Mouse (Mus musculus) intestine, embryonic 15.5 days (tissue): ENCODE results near the gene Tbc1d2b. TPM values are rescaled to one million over a fixed set of nuclear protein-coding genes. Genes with fewer than 3 reads are reported as not detected.

Experiments used
- ATAC-seq: fragments of 200-750 bp; cut with Nextera tagmentation; 2 replicates; pipeline ENCODE4 v1.8.0; 2017; ENCODE audit warnings: moderate TSS enrichment, moderate library complexity
- H3K27ac ChIP-seq: fragments of 300-500 bp; sonication (generic); 2 replicates; pipeline ENCODE4 v1.5.1; 2015; ENCODE audit warnings: mild to moderate bottlenecking, inconsistent platforms
- H3K27me3 ChIP-seq: fragments of 300-500 bp; sonication (generic); replicated peaks from 2 replicates; pipeline ENCODE4 v1.6.1; 2015; ENCODE audit warnings: inconsistent platforms
- H3K36me3 ChIP-seq: fragments of 300-500 bp; sonication (generic); 2 replicates; pipeline ENCODE4 v1.6.1; 2015; ENCODE audit warnings: inconsistent platforms
- H3K4me1 ChIP-seq: fragments of 300-500 bp; sonication (generic); replicated peaks from 2 replicates; pipeline ENCODE4 v1.6.1; 2015; ENCODE audit warnings: inconsistent platforms
- H3K4me2 ChIP-seq: fragments of 300-500 bp; sonication (generic); replicated peaks from 2 replicates; pipeline ENCODE4 v1.6.1; 2015; ENCODE audit warnings: mild to moderate bottlenecking, inconsistent platforms
- H3K4me3 ChIP-seq: fragments of 300-500 bp; sonication (generic); replicated peaks from 2 replicates; pipeline ENCODE4 v1.5.1; 2015; ENCODE audit warnings: inconsistent platforms
- H3K9ac ChIP-seq: fragments of 300-500 bp; sonication (generic); 2 replicates; pipeline ENCODE4 v1.6.1; 2015; ENCODE audit warnings: inconsistent platforms
- H3K9me3 ChIP-seq: fragments of 300-500 bp; sonication (generic); 2 replicates; pipeline ENCODE4 v1.6.1; 2016; ENCODE audit warnings: inconsistent platforms
- WGBS: fragments of 180-500 bp; shearing (Covaris S2); methylation state at CpG from one replicate; pipeline ENCODE4 v1.1.7; 2015; 5-methylcytosine and 5-hydroxymethylcytosine counted together
- polyA plus RNA-seq: library from polyadenylated mRNA; unstranded; fragments of >200 nt; fragmentation: Nextera tagmentation; extraction: Ambion mirVana; gene quantifications from 2 replicates; pipeline ENCODE4 v1.2.1, GENCODE M21; 2015

Tbc1d2b gene
- polyA plus RNA-seq, 1 experiment from 2014 or later = 14.9 TPM

DNA sequence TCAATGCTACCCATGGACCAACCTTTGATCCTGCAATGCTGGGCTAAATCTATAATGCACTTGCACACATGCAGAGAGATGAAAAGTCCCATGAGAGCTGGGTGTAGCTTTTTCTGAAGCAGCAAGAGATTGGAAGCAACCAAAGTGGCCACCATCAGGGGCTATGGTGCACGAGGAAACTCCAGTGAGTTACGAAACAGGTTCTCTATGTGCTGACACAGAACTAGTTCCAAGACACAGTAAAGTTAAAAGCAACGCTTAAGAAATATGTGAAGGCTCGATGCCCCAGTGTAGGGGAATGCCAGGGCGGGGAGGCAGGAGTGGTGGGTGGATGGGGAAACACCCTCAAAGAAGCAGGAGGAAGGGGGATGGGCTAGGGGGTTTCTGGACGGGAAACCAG is 61.9 kb downstream of the Tbc1d2b start:
- Histone ChIP-seq H3K9ac (no peak overlapping the region), H3K4me1 (no peaks in the 10 kb centered on the region), H3K36me3 (peaks cover 15% of the 10 kb centered on the region; the same call in 1 of the 2 replicates), H3K27me3 (no peaks in the 10 kb centered on the region), H3K9me3 (no peaks in the 10 kb centered on the region), H3K4me3 (no peak overlapping the region), H3K4me2 (no peak overlapping the region), H3K27ac (no peak overlapping the region)
- 80% methylated on average over 6 of the region's 6 CpGs for WGBS
- ATAC-seq = no peak

DNA sequence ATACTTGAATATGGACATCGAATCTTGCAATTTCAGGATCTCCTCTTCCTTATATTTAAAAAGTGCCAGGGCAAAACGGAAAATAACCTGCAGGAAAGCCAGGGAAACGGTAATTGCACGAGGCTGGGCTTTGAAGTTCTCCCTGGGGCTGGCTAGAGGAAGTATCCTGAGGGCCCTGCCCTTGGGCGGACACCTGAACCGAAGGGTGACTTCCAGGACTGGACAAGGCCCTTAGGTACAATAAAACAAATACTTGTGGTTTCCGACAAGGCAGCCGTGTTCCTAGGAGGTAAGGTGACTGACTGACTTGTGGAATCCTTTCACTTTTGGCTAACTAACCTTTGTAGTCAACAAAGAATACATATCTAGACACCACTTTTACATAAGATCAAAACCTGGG is 62.8 kb downstream of the Tbc1d2b start:
- no peak overlapping the region for H3K9ac ChIP-seq
- H3K36me3 ChIP-seq = peaks cover 14% of the 10 kb centered on the region; the same call in 1 of the 2 replicates

DNA sequence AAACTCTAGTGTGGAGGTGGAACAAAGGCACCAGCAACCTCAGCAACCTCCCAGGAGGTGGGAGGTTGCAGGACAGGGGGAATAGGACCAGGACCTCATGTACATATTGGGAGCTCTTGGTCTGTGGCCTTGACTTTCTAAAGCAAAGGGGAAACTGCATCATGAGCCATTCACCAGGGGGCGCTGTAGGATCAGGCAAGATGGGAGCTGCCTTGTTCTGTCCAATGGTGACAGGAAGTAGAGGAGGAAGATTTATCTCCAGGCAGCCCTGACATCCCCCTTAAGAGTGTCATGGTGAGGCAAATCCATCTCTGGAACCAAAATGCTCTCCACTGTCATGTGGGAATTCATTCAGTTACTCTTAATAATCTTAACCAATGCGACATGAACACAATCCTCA is 64.1 kb downstream of the Tbc1d2b start:
- WGBS = 56% methylated on average over 2 of the region's 2 CpGs
- no peak for ATAC-seq
- H3K27ac ChIP-seq = no peak overlapping the region
- no peak overlapping the region for H3K4me3 ChIP-seq
- no peak overlapping the region for H3K4me2 ChIP-seq
- no peaks in the 10 kb centered on the region for H3K9me3 ChIP-seq
- peaks cover 14% of the 10 kb centered on the region; the same call in 1 of the 2 replicates for H3K36me3 ChIP-seq
- H3K27me3 ChIP-seq = no peaks in the 10 kb centered on the region
- no peaks in the 10 kb centered on the region for H3K4me1 ChIP-seq
- H3K9ac ChIP-seq = no peak overlapping the region

More for the DNA sequence above, 62.8 kb downstream of the Tbc1d2b start:
- Histone ChIP-seq H3K9me3 (no peaks in the 10 kb centered on the region), H3K4me2 (no peak overlapping the region), H3K4me1 (no peaks in the 10 kb centered on the region), H3K27me3 (no peaks in the 10 kb centered on the region), H3K27ac (no peak overlapping the region), H3K4me3 (no peak overlapping the region)
- 79% methylated on average over 8 of the region's 8 CpGs for WGBS
- no peak for ATAC-seq

DNA sequence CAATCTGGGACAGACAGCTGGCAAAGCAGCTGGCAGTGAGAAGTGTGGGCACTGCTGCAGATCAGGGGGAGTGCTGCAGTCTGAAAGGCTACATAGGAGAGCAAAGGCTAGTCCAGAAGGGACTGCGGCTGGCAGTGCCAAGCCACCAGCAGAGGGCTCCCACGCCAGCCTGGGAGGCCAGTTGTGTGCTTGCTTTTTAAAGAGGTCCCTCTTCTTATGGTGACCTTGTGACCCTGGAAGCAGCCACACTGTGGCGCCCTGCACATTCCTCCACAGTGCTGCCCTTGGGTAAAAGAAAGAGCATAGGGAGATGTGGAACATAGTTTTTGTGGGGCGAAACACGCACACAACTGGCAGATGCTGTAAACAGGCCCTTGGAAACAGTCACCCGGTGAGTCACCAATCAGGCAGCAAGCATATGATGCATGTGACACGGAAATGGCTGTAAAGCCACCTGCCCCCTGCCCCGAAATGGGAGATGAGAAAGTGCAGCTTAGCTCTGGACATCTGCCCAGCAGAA is 66.1 kb downstream of the Tbc1d2b start:
- 69% methylated on average over 8 of the region's 8 CpGs for WGBS
- H3K9ac ChIP-seq = no peak overlapping the region
- no peak overlapping the region for H3K4me2 ChIP-seq
- H3K4me1 ChIP-seq = no peaks in the 10 kb centered on the region
- no peaks in the 10 kb centered on the region for H3K27me3 ChIP-seq
- H3K36me3 ChIP-seq = peaks cover 12% of the 10 kb centered on the region; the same call in 1 of the 2 replicates
- no peak overlapping the region for H3K27ac ChIP-seq
- H3K4me3 ChIP-seq = no peak overlapping the region
- H3K9me3 ChIP-seq = no peaks in the 10 kb centered on the region
- ATAC-seq = no peak

DNA sequence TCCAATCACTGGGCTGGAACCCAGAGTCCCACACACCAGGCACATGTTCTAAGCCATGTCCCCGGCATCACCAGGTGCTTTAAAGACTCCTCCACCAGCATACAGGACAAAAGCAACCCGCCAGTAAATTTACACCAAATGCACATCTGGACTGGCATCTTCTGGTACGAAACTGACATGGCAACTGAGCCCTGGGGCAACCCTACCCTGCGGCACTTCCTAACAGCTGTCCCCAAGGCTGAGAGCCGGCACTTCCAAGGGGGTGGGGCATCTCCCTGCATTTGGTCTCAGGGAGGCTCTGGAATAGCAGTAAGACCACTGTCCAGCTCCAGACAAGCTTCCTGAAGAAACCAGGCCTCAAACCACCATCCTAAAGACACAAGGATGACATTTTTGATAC is 67.4 kb downstream of the Tbc1d2b start:
- H3K4me1 ChIP-seq = peaks cover 9% of the 10 kb centered on the region; the same call in 1 of the 2 replicates
- peaks cover 12% of the 10 kb centered on the region; the same call in 1 of the 2 replicates for H3K36me3 ChIP-seq
- no peaks in the 10 kb centered on the region for H3K9me3 ChIP-seq
- H3K4me3 ChIP-seq = no peak overlapping the region
- H3K27me3 ChIP-seq = no peaks in the 10 kb centered on the region
- H3K4me2 ChIP-seq = no peak overlapping the region
- H3K9ac ChIP-seq = no peak overlapping the region
- WGBS = 83% methylated on average over 5 of the region's 5 CpGs
- no peak for ATAC-seq
- no peak overlapping the region for H3K27ac ChIP-seq

DNA sequence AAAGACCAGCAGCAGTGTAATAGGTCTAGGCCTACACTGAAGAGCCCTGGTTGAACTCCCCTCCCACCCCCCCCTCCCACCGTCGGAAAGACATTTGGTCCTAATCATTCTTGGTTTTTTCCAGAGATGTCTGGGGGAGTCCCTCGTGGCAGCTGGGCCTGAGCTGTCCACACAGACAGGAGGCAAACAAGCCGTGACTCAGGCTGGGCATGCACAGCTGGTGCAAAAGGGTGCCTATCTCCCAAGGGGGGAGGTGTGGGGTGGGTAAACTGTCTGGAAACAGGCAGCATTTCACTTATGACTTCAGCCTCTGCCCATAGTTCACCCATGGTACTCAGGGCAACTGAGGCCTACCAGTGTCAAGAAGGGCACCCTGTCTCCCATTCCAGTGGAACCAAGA is 69.1 kb downstream of the Tbc1d2b start:
- peaks cover 12% of the 10 kb centered on the region; the same call in 1 of the 2 replicates for H3K36me3 ChIP-seq

DNA sequence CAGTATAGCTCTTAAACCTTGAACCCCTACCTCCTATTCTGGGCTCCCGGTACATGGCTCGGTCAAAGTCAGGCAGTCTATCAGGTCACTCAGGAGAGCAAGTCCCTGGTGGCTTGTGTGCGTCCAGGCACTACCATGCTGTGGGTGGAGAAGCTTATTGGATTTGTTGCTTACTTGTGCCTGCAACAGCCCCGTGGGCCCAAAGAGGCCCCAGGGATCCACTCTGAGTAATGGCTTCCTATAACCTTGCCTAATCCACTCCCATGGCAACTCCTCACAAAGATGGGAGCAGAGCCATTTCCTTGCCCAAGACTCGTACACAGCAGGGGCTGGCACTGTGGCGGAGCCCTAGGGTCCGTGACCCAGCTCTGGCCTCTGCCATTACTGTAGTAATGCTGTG is 69.5 kb downstream of the Tbc1d2b start:
- no peaks in the 10 kb centered on the region for H3K27me3 ChIP-seq
- no peak overlapping the region for H3K9ac ChIP-seq
- no peak overlapping the region for H3K4me3 ChIP-seq
- ATAC-seq = no peak
- H3K4me1 ChIP-seq = peaks cover 11% of the 10 kb centered on the region; the same call in 1 of the 2 replicates
- no peak overlapping the region for H3K27ac ChIP-seq
- H3K36me3 ChIP-seq = peaks cover 12% of the 10 kb centered on the region; the same call in 1 of the 2 replicates
- H3K4me2 ChIP-seq = no peak overlapping the region
- no peaks in the 10 kb centered on the region for H3K9me3 ChIP-seq
- 89% methylated on average over 7 of the region's 7 CpGs for WGBS

More for the DNA sequence above, 69.1 kb downstream of the Tbc1d2b start:
- Histone ChIP-seq H3K27me3 (no peaks in the 10 kb centered on the region), H3K9ac (no peak overlapping the region), H3K27ac (no peak overlapping the region), H3K4me3 (no peak overlapping the region), H3K4me2 (no peak overlapping the region), H3K9me3 (no peaks in the 10 kb centered on the region), H3K4me1 (peaks cover 11% of the 10 kb centered on the region; the same call in 1 of the 2 replicates)
- 34% methylated on average over 4 of the region's 4 CpGs for WGBS
- ATAC-seq = no peak

DNA sequence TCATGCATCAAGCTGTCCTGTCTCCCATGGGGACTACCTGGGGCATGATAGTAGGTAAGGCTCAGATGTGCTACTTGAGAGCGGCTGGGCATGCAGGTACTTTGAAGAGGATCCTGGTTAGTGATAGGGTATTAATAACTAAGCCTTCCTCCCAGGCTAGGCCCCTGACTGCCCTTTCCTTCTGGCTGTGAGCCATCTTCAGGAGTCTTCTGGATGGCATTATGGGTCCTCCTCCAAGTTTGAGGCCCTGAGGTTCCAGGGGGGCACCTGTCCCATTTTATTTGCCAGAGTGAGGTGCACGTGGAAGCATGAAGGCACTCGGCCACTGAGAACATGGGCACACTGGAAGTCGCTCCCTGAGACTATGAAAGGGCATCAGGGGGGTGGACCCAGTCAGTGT is 70.1 kb downstream of the Tbc1d2b start:
- no peak for ATAC-seq
- 93% methylated on average over 4 of the region's 4 CpGs for WGBS
- H3K4me1 ChIP-seq = peaks cover 11% of the 10 kb centered on the region; the same call in 1 of the 2 replicates

DNA sequence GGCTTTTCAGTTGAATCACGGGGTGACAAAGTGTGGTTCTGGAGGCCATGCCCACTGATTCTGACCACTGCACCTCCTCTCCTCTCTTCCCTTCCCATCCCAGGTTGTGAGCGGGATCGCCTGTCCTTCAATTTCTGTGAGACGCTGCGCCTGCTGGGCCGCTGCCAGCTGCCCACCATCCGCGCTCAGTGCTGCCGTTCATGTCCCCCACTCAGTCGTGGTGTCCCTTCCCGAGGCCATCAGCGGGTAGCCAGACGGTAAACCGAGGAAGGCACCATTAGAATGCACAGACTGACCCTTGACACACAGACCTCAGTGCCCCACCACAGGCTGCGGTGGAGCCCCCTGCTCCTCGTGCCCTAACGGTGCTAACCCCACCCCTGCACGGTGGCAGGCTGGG is 71.0 kb downstream of the Tbc1d2b start:
- H3K27ac ChIP-seq = no peak overlapping the region
- WGBS = 92% methylated on average over 18 of the region's 18 CpGs
- no peak overlapping the region for H3K9ac ChIP-seq
- H3K4me3 ChIP-seq = no peak overlapping the region
- H3K36me3 ChIP-seq = 0 out of 2 replicates have a peak, but pooled peaks cover 6% of the 10 kb centered on the region
- ATAC-seq = no peak
- no peaks in the 10 kb centered on the region for H3K9me3 ChIP-seq
- H3K4me2 ChIP-seq = no peak overlapping the region
- peaks cover 11% of the 10 kb centered on the region; the same call in 1 of the 2 replicates for H3K4me1 ChIP-seq
- H3K27me3 ChIP-seq = no peaks in the 10 kb centered on the region

More for the DNA sequence above, 70.1 kb downstream of the Tbc1d2b start:
- Histone ChIP-seq H3K27me3 (no peaks in the 10 kb centered on the region), H3K27ac (no peak overlapping the region), H3K4me3 (no peak overlapping the region), H3K9me3 (no peaks in the 10 kb centered on the region), H3K36me3 (peaks cover 12% of the 10 kb centered on the region; the same call in 1 of the 2 replicates), H3K9ac (no peak overlapping the region), H3K4me2 (no peak overlapping the region)

DNA sequence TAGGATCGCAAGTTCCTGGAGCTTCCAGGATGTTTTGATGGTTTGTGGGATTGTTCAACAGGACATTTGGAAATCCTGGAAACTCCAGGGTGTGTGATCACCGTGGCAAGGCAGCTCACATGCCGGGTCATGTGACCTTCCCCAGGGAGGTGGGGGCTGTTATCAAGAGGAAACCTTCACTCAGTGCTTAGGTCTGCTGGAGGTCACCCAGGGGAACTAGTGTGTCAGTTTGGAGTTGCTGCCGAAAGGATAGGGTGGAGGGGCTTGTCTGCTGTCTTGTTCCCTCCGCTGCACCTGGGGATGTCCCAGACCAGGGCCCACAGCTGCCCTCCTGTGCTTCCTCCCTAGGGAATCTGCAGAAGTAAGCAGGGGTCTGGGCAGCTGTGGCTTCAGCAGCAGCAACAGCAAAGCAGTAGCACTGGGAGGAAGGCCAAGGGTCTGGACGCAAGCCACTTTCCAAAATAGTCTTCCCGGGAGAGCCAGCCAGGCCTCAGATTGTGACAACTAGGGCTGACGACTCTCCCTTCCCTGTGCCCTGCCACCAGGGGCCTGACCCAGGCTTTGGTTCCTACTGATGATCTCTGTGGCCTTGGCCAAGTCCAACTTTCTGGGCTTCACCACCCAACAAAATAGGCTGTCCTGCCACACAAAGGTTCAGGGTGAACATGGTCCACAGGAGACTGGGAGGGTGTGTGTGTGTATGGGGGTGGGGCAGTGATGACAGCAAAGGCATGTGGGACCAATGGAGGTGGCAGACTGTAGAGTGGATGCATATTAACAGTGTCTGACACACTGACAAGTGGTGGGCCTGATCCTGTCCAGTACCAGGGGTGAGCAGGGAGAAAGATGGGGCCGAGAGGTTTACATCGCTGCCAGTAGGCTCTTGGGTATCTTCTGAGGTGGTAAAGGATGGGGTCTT is 71.8 kb downstream of the Tbc1d2b start:
- Histone ChIP-seq H3K4me3 (no peak overlapping the region), H3K9me3 (no peaks in the 10 kb centered on the region), H3K27me3 (no peaks in the 10 kb centered on the region), H3K27ac (no peak overlapping the region), H3K4me2 (no peak overlapping the region), H3K4me1 (peaks cover 11% of the 10 kb centered on the region; the same call in 1 of the 2 replicates), H3K36me3 (no peaks in the 10 kb centered on the region), H3K9ac (no peak overlapping the region)
- peak; percentile 18; the same call in 1 of the 2 replicates for ATAC-seq
- WGBS = 60% methylated on average over 10 of the region's 10 CpGs

DNA sequence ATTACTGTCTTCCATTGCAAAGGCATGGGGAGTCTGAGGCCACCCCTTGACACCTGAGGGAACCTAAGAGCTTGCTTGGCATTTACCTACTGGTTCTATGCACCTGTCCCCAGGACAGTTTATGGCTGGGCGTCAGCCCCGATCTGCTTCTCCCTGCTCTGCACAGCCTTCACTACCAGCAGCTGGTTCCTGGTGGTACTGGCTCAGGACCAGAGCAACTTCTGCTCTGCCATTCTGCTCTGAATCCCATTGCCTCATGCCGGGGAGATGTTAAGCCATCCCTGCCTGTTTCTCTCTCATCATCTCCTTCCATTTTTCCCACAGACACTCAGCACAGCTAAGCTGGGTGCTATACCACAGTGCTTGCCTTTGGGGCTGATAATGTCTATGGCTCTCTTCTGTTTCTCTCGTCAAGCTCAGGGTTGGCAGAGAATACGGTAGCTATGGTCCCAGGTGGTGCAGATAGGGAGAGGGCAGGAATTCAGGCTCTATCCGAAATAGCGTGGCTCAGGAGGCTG is 72.7 kb downstream of the Tbc1d2b start:
- no peak for ATAC-seq
- H3K4me2 ChIP-seq = no peak overlapping the region
- WGBS = 77% methylated on average over 7 of the region's 7 CpGs
- H3K9me3 ChIP-seq = no peaks in the 10 kb centered on the region
- no peak overlapping the region for H3K4me3 ChIP-seq
- H3K4me1 ChIP-seq = peaks cover 11% of the 10 kb centered on the region; the same call in 1 of the 2 replicates
- H3K27ac ChIP-seq = no peak overlapping the region
- no peak overlapping the region for H3K9ac ChIP-seq
- no peaks in the 10 kb centered on the region for H3K27me3 ChIP-seq
- H3K36me3 ChIP-seq = 0 out of 2 replicates have a peak, but pooled peaks cover 3% of the 10 kb centered on the region

DNA sequence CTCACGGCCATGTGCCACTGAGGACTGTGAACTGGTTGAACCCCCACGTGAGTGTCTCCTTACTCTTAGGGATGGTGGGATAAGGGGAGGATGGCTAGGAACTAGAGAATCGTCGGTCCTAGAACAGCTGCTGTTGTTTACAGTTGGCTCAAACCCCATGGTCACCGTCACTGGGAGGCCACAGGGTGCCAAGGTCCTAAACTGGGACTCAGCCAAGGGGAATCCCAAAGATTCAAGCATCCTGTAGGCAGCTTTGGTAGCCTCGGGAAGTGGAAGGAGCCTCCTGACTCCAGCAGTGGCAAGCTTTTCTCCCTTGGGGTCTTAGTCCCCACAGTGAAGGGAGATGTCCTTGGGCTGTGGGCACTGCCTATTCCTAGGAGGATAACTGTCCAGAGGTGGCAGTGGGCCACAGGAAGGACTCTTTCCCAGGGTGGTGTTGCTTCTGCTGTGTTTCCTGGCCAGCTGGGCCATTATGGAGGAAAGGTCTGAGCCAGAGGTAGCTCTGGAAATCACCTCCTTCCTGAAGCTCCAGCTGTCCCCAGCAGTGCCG is 73.4 kb downstream of the Tbc1d2b start:
- 0 out of 2 replicates have a peak, but pooled peaks cover 3% of the 10 kb centered on the region for H3K36me3 ChIP-seq
- H3K4me3 ChIP-seq = no peak overlapping the region
- no peak overlapping the region for H3K27ac ChIP-seq
- H3K4me1 ChIP-seq = peaks cover 11% of the 10 kb centered on the region; the same call in 1 of the 2 replicates
- H3K9me3 ChIP-seq = no peaks in the 10 kb centered on the region
- ATAC-seq = no peak
- no peak overlapping the region for H3K4me2 ChIP-seq
- WGBS = 64% methylated on average over 7 of the region's 7 CpGs
- no peak overlapping the region for H3K9ac ChIP-seq
- no peaks in the 10 kb centered on the region for H3K27me3 ChIP-seq
